Mouse (Mus musculus) megakaryocyte, embryonic 14.5 days (primary cell): ENCODE data around the gene Ssbp3. TPM values are rescaled to one million over a fixed set of nuclear protein-coding genes. Genes with fewer than 3 reads are reported as not detected.

Experiments
- H3K27me3 ChIP-seq: replicated peaks from 2 replicates; pipeline ENCODE3; 2012; ENCODE audit warnings: inconsistent platforms
- H3K36me3 ChIP-seq: replicated peaks from 2 replicates; pipeline ENCODE3; 2012; ENCODE audit warnings: low read length, inconsistent platforms, mixed read lengths
- H3K4me1 ChIP-seq: 2 replicates; pipeline ENCODE4 v1.6.1; 2012; ENCODE audit warnings: inconsistent platforms
- H3K4me3 ChIP-seq: replicated peaks from 2 replicates; pipeline ENCODE3; 2012; ENCODE audit warnings: moderate library complexity, mild to moderate bottlenecking, inconsistent platforms
- H3K9me3 ChIP-seq: 2 replicates; pipeline ENCODE4 v1.6.1; 2012; ENCODE audit warnings: inconsistent platforms
- FLI1 ChIP-seq: IDR thresholded peaks from 2 replicates; pipeline ENCODE4 v1.6.1; 2012; ENCODE audit warnings: low read length, inconsistent platforms, mixed read lengths
- GATA1 ChIP-seq: IDR thresholded peaks from 3 replicates; pipeline ENCODE4 v1.6.1; 2012; ENCODE audit warnings: mixed read lengths, low read length, inconsistent platforms, borderline replicate concordance
- polyA plus RNA-seq: library from polyadenylated mRNA; stranded (reverse); fragments of >175 nt; gene quantifications from 2 replicates; pipeline ENCODE4 v1.2.3, GENCODE M21; 2012; ENCODE audit warnings: low replicate concordance; ENCODE audit not compliant: insufficient read depth

Ssbp3 gene
- polyA plus RNA-seq, 1 experiment = 179 TPM

DNA sequence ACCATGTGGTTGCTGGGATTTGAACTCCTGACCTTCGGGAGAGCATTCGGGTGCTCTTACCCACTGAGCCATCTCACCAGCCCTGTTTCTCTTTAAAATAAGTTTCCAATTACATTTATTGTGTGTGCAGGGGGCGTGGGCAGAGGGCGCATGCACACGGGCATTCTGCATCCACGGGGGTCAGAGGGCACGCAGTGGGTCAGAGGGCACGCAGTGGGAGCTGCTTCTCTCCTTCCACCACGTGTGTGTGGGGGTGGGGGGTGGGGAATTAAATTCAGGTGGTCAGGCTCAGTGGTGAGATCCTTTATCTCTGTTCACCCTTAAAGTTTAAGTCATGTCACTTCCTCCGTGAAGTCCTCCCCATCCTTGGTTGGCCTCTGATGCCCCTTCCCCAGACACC is 187.9 kb downstream of the Ssbp3 start:
- Histone ChIP-seq H3K4me3 (no peak overlapping the region), H3K36me3 (no peaks in the 10 kb centered on the region), H3K27me3 (peaks cover 46% of the 10 kb centered on the region), H3K9me3 (no peaks in the 10 kb centered on the region), H3K4me1 (peaks cover 58% of the 10 kb centered on the region)
- TF ChIP-seq GATA1 (no peak), FLI1 (no peak)

DNA sequence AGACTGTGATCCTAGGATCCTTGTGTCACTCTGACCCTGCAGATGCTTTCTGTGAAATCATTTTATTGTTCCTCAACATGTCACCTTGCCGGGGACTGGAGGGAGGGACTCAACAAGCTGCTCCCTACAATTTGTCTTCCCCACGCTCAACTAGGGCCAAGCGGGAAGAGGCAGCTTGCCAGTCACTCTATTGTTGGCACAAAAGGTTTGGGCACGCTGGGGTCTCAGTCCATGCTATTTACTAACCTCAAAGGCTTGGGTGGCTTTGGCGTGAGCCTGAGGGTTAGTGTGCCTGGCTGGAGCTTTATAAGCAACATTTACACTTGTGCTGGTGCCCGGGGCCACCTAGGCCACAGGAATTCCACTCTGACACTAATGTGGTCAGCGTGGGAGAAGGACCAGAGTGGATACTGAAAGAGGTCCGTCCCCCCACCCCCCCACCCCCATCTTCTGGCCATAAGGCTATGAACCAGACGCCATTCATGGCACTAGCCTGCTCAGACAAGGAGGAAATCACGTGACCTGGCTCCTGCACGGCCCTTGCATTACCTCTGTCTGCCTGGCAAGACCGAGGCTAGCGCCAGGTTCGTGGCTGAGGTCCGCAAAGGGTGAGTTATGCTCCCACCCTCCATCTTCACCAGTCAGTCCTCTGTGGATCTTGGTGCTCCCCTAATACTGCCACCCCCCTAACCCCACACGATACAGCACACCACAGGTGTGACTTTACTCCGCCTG is 188.5 kb downstream of the Ssbp3 start:
- peak overlapping the region; percentile 18 for H3K4me3 ChIP-seq
- H3K9me3 ChIP-seq = no peaks in the 10 kb centered on the region
- H3K4me1 ChIP-seq = peaks cover 54% of the 10 kb centered on the region
- peaks cover 40% of the 10 kb centered on the region for H3K27me3 ChIP-seq
- TF ChIP-seq GATA1 (no peak), FLI1 (no peak)
- no peaks in the 10 kb centered on the region for H3K36me3 ChIP-seq

Other genes starting within 250 kb of the Ssbp3 start
- gene Ttc4, start 231.8 kb upstream of the Ssbp3 start, polyA plus RNA-seq = 4.3 and 5.9 TPM in 2 replicates
- not detected in 2 replicates for gene Mroh7, start 179.8 kb upstream of the Ssbp3 start, polyA plus RNA-seq
- gene Fam151a, start 176.8 kb upstream of the Ssbp3 start, polyA plus RNA-seq = not detected in 2 replicates
- gene Acot11, start 105.7 kb upstream of the Ssbp3 start, polyA plus RNA-seq = 1.4 and 2.2 TPM in 2 replicates
- gene Mrpl37, start 156.2 kb downstream of the Ssbp3 start, polyA plus RNA-seq = 17.7 and 23.7 TPM in 2 replicates
- 1.4 and 2.3 TPM in 2 replicates for gene Cyb5rl, start 156.3 kb downstream of the Ssbp3 start, polyA plus RNA-seq
- gene Cdcp2, start 186.2 kb downstream of the Ssbp3 start, polyA plus RNA-seq = not detected in 2 replicates